8 mouse cellular contexts compared by ENCODE assay signal in genomic region chr5:124213588-124214469, GRCm38 (mm10). TPM values are rescaled to one million over a fixed set of nuclear protein-coding genes. Genes with fewer than 3 reads are reported as not detected.
DNase-seq lines count a peak whose midpoint lies in the region; ATAC-seq and TF ChIP-seq lines count a peak whose summit lies in the region.

No protein-coding gene starts in this region.

- no peaks in the 10 kb centered on the region for H3K9me3 ChIP-seq in heart, embryonic 15.5 days (replicated peaks)
- H3K9me3 ChIP-seq in kidney, embryonic 15.5 days (replicated peaks) = no peaks in the 10 kb centered on the region

- 31% methylated on average over 13 of the region's 13 CpGs for WGBS in heart, embryonic 15.5 days
- WGBS in kidney, embryonic 15.5 days = 71% methylated on average over 13 of the region's 13 CpGs

- no peak for TF ChIP-seq POLR2A in testis, adult 2 months (IDR thresholded peaks at IDR 0.05; ENCODE audit: control insufficient read depth, low read depth, low read length)

- H3K36me3 ChIP-seq in testis, adult 2 months (ENCODE audit: control insufficient read depth, insufficient read depth, low read length) = no peaks in the 10 kb centered on the region
- H3K36me3 ChIP-seq in heart, embryonic 15.5 days = peaks cover 8% of the 10 kb centered on the region; the same call in 1 of the 2 replicates
- 0 out of 2 replicates have a peak, but pooled peaks cover 5% of the 10 kb centered on the region for H3K36me3 ChIP-seq in kidney, embryonic 15.5 days

- no peaks in the 10 kb centered on the region for H3K27me3 ChIP-seq in testis, adult 2 months (ENCODE audit: control insufficient read depth, insufficient read depth, low read length)
- no peaks in the 10 kb centered on the region for H3K27me3 ChIP-seq in heart, embryonic 15.5 days
- no peaks in the 10 kb centered on the region for H3K27me3 ChIP-seq in kidney, embryonic 15.5 days

- peaks cover 2% of the 10 kb centered on the region; the same call in 1 of the 2 replicates for H3K4me1 ChIP-seq in testis, adult 2 months (ENCODE audit: control insufficient read depth, insufficient read depth, low read length)
- H3K4me1 ChIP-seq in heart, embryonic 15.5 days (replicated peaks) = peaks cover 93% of the 10 kb centered on the region
- H3K4me1 ChIP-seq in kidney, embryonic 15.5 days = peaks cover 43% of the 10 kb centered on the region

- no peak for TF ChIP-seq CTCF in testis, adult 2 months (IDR thresholded peaks at IDR 0.05; ENCODE audit: control insufficient read depth, insufficient read depth, insufficient replicate concordance, low read depth, low read length)

- peak overlapping the region; percentile 18 for H3K4me2 ChIP-seq in heart, embryonic 15.5 days
- H3K4me2 ChIP-seq in kidney, embryonic 15.5 days = no peak overlapping the region

- ATAC-seq in heart, embryonic 15.5 days (replicated peaks; ENCODE audit: insufficient number of reproducible peaks, insufficient read depth, low FRiP score, low read depth) = peak; percentile 60
- no peak for ATAC-seq in kidney, embryonic 15.5 days (replicated peaks; ENCODE audit: low FRiP score)

- no peak for DNase-seq in testis, postnatal 10 days (ENCODE audit: low spot score)
- peak; percentile 77 to 88 for DNase-seq in lung, postnatal 4 days
- DNase-seq in frontal cortex, postnatal 25 days (ENCODE audit: low spot score in 2 of 2) = no peak
- no peak for DNase-seq in embryo, embryonic 10.5 days (ENCODE audit: low spot score)
- DNase-seq in right cerebral cortex, postnatal 36 days (ENCODE audit: low spot score in 2 of 2) = no peak

- peak overlapping the region; percentile 69 for H3K27ac ChIP-seq in testis, adult 2 months (ENCODE audit: control insufficient read depth, insufficient read depth, low read depth, low read length)
- H3K27ac ChIP-seq in heart, embryonic 15.5 days = peak overlapping the region; percentile 95
- peak overlapping the region; percentile 84 for H3K27ac ChIP-seq in kidney, embryonic 15.5 days

- no peak overlapping the region for H3K4me3 ChIP-seq in testis, adult 2 months (ENCODE audit: control insufficient read depth, low read depth, low read length)
- H3K4me3 ChIP-seq in heart, embryonic 15.5 days = no peak overlapping the region
- no peak overlapping the region for H3K4me3 ChIP-seq in kidney, embryonic 15.5 days (replicated peaks)

- H3K9ac ChIP-seq in heart, embryonic 15.5 days = peak overlapping the region; percentile 36; the same call in 1 of the 2 replicates
- H3K9ac ChIP-seq in kidney, embryonic 15.5 days = no peak overlapping the region

RNA-seq across cellular contexts. Expression of gene Pitpnm2, which starts 35.7 kb away (rescaled TPM):
- 54.9 and 61.9 TPM in 2 replicates for polyA plus RNA-seq in testis, adult 2 months (2012; rRNA removed)
- 4.9 and 7.9 TPM in 2 replicates for polyA plus RNA-seq in heart, embryonic 15.5 days (2015; fragmentation: Nextera tagmentation; extraction: Ambion mirVana)
- polyA plus RNA-seq in kidney, embryonic 15.5 days (2015; fragmentation: Nextera tagmentation; extraction: Ambion mirVana) = 3.5 and 3.6 TPM in 2 replicates

Comparison
In these comparisons a context has a peak if more than half of its experiments do, and no peak if none do; other contexts are left out.
1. DNase-seq: peak in lung, postnatal 4 days (2 of 2); none in testis, postnatal 10 days (single experiment), frontal cortex, postnatal 25 days (0 of 2), embryo, embryonic 10.5 days (single experiment) and right cerebral cortex, postnatal 36 days (0 of 2).
2. Peak in every context shown above with its lines, with median percentiles within 50 percentile points of each other: H3K27ac ChIP-seq.